In the genomic region with DNA sequence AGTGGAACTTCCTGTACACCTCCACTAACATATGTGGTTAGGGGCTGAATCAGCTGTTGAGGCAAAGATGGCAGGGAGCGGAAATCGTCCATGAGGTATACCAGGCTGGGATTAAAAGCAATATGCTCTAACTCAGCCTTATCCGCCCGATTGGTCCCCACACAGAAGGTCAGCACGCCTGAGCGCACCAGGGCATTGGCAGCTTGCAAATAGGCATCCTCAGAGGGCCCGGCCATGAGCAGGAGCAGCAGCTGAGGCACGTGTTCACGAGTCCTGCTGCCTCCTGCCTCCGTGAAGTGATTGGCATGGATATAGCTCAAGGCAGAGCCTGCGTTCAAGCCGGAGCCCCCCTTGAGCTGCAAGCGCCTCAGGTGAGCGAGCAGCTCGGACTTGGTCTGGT, we compare ENCODE assay signal across 16 mouse cellular contexts. TPM values are rescaled to one million over a fixed set of nuclear protein-coding genes. Genes with fewer than 3 reads are reported as not detected.
"Had no signal": no experiment of that assay in that cellular context is flagged by ENCODE, and none has a peak within 500 bp of the region (broad histone marks: within the 10 kb centered on the region; RNA-seq: fewer than 3 reads in every experiment).

No protein-coding gene starts in this region.

- H3K27me3 ChIP-seq: liver, embryonic 15.5 days; neural tube, embryonic 15.5 days had no signal

- DNase-seq: kidney, adult 9 months; kidney, postnatal 36 days; lung, adult 2 months; lung, postnatal 36 days; midbrain, embryonic 14.5 days; right cerebral cortex, postnatal 14 days; thymus, postnatal 4 days had no signal

- H3K4me1 ChIP-seq: limb, embryonic 10.5 days; liver, embryonic 15.5 days; neural tube, embryonic 15.5 days had no signal

- H3K9ac ChIP-seq: liver, embryonic 15.5 days; neural tube, embryonic 15.5 days had no signal

- H3K4me2 ChIP-seq: liver, embryonic 11.5 days; liver, embryonic 15.5 days; neural tube, embryonic 15.5 days had no signal

- H3K36me3 ChIP-seq: limb, embryonic 10.5 days; liver, embryonic 15.5 days; neural tube, embryonic 15.5 days had no signal

- ATAC-seq: intestine, postnatal 0 days; lung, postnatal 0 days had no signal

- H3K9me3 ChIP-seq: limb, embryonic 10.5 days; liver, embryonic 15.5 days; neural tube, embryonic 15.5 days had no signal

- H3K27ac ChIP-seq: kidney, postnatal 0 days; layer of hippocampus, adult 2 months; limb, embryonic 10.5 days; liver, embryonic 15.5 days; neural tube, embryonic 15.5 days had no signal

- H3K4me3 ChIP-seq: layer of hippocampus, adult 2 months; limb, embryonic 10.5 days; liver, embryonic 15.5 days; neural tube, embryonic 15.5 days had no signal

RNA-seq across cellular contexts. Expression of a gene that starts 30.5 kb away (rescaled TPM):
- total RNA-seq: megakaryocyte progenitor cell, adult 5-6 weeks had no signal
